24 mouse cellular contexts compared by ENCODE assay signal in genomic region chr1:176943987-176944386, GRCm38 (mm10).
A peak's percentile ranks its signal among the peaks of the same experiment; 100 is the strongest.
DNase-seq lines count a peak whose midpoint lies in the region; TF ChIP-seq lines count a peak whose summit lies in the region.
"Had no signal": no experiment of that assay in that cellular context is flagged by ENCODE, and none has a peak within 500 bp of the region (broad histone marks: within the 10 kb centered on the region; RNA-seq: fewer than 3 reads in every experiment).

No protein-coding gene starts in this region.

- no peak overlapping the region for H3K4me3 ChIP-seq in layer of hippocampus, adult 2 months
- H3K4me3 ChIP-seq: erythroblast, embryonic 14.5 days; hindbrain, embryonic 12.5 days; limb, embryonic 10.5 days; limb, embryonic 15.5 days; midbrain, embryonic 13.5 days; neural tube, embryonic 13.5 days had no signal

- DNase-seq in cerebellum, postnatal 14 days = peak; percentile 32 to 37
- no peak for DNase-seq in cerebellum, adult 11 months
- DNase-seq in layer of hippocampus, adult 2 months (ENCODE audit: low spot score in 2 of 2) = no peak
- no peak for DNase-seq in layer of hippocampus, adult 18-20 months (ENCODE audit: low spot score in 2 of 2)
- DNase-seq in brain, embryonic 14.5 days (ENCODE audit: low read depth) = peak; percentile 82
- DNase-seq in induced T-regulatory cell, adult 2 months (ENCODE audit: low read depth) = peak; percentile 9
- no peak for DNase-seq in T-cell, adult 2 months (ENCODE audit: low spot score)
- DNase-seq: cerebellum, adult 9-10 months; gastrocnemius, postnatal 25 days; heart, adult 18-20 months; heart, postnatal 36 days; kidney, adult 8-10 months; kidney, postnatal 4 days; layer of hippocampus, adult 9-11 months; lung, postnatal 4 days; right cerebral cortex, postnatal 4 days had no signal

- peak overlapping the region; percentile 71; the same call in 1 of the 2 replicates for H3K27ac ChIP-seq in layer of hippocampus, adult 2 months
- H3K27ac ChIP-seq: hindbrain, embryonic 12.5 days; kidney, postnatal 0 days; limb, embryonic 10.5 days; limb, embryonic 15.5 days; midbrain, embryonic 13.5 days; neural tube, embryonic 13.5 days; stomach, postnatal 0 days had no signal

- TF ChIP-seq CTCF in layer of hippocampus, adult 2 months (conservative IDR thresholded peaks at IDR 0.05) = no peak
- TF ChIP-seq CTCF in brain, embryonic 14.5 days (IDR thresholded peaks at IDR 0.05; ENCODE audit: borderline replicate concordance, extremely low read depth, insufficient read depth, insufficient read length) = no peak

- no peak for TF ChIP-seq POLR2A in brain, embryonic 14.5 days (IDR thresholded peaks at IDR 0.05; ENCODE audit: borderline replicate concordance, extremely low read depth, insufficient read depth, insufficient read length, poor library complexity, severe bottlenecking)

Comparison
In these comparisons a context has a peak if more than half of its experiments do, and no peak if none do; other contexts are left out.
1. DNase-seq: peak in cerebellum, postnatal 14 days (2 of 2), brain, embryonic 14.5 days (single experiment) and induced T-regulatory cell, adult 2 months (single experiment); none in cerebellum, adult 11 months (single experiment), layer of hippocampus, adult 2 months (0 of 2), layer of hippocampus, adult 18-20 months (0 of 2) and T-cell, adult 2 months (single experiment).